Mouse (Mus musculus): ENCODE data around the gene Celsr3. TPM values are rescaled to one million over a fixed set of nuclear protein-coding genes. Genes with fewer than 3 reads are reported as not detected.

Gene Celsr3
- total RNA-seq, 2 experiments from 2014 or later, result 0.03 TPM; not detected in 1

DNA sequence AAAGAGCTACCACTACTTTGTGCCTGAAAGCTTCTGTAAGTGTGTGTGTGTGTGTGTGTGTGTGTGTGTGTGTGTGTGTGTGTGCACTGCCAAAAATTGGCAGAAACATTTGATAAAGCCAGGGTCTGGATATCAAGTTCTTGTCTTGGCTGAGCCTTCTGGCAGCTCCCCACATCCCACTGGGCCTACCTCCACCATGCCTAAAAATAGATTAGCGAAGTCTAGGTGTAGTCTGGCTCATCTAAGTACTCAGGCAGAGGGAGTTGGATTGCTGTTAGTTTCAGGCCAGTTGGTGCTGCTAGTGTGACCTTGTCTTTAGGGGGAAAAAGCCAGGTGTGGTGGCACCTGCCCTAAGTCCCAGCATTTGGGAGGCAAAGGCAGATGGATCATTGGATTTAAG is 19.3 kb upstream of the Celsr3 start:
- DNase-seq, result peak; percentile 65 to 78

DNA sequence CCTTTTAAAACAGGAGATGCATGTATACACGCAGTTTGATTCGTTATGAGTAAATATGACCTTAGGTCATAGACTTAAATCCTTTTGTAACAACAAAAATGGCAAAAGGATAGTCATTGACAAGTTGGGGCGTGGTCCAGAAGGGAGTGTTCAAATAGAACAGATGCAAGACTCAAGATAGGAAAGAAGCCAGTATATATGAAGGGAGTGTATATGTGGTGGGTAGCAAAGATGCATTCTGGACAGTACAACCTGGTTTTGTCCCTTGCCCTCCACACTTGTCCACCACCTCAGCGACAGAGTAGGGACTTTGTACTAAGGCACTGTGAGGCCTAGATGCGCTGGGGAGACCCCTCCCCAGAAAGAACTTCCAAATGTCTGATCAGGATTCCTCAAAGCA is 18.4 kb upstream of the Celsr3 start:
- no peak for DNase-seq

DNA sequence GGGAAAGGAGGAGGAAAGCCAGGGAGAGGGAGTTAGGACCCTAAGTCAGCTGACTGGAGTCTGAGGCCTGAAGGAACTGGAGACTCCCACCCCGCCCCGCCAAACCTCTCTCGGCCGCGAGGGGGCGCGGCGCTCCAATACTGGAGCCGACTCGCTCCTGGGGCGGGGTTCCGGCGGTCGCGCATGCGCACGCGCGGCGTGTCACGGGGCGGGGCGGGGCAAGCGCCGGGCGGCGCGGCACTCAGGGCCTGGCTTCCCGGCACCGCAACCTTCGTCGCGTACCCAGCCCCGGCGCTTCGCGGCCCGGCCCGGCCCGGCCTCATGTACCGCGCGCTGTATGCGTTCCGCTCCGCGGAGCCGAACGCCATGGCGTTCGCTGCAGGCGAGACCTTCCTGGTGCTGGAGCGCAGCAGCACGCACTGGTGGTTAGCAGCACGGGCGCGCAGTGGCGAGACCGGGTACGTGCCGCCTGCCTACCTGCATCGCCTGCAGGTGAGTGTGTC is 17.9 kb upstream of the Celsr3 start, which contains the start of gene Nckipsd:
TSS of gene Nckipsd (plus strand) at position 206 of the 503 bp plus-strand sequence.
- peak; percentile 94 to 97 for DNase-seq

DNA sequence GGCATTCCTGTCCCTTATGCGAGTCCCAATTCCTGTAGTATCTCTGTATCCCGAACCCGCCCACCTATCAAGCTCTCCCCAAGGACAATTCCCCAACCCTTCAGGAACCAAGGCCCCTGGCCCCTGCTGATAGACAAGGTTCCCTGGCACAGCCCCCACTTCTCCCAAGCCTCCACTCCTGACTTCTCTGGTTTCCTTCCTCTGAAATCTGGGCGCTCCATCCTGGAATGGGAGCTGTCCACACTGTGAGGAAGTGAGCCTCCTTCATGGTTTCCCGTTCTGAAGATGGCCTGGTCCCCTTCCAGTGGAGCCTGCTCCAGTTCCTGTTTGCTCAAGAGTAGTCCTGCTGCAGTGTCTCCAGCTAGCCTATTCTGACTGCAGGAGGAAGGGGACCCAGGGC is 16.9 kb upstream of the Celsr3 start:
- peak; percentile 49 to 72 for DNase-seq

DNA sequence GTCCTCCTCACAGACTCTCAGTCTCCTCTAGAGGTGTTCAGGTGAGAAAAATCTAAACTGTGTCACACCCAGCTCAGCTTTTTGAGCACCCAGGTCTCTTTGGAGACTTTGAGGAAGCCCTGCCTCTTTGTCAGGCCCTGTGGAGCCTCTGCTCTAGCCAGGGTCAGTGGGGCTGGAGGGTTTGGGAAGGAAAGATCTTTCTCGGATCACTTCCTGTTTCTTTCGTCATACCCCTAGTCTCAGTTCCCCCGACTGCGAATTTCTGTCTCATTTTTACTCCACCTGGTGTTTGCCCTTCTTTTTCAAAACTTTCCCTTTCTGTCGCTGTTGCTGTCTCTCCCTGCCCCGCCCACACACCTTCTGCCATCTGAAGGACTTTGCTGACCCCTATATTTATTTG is 16.4 kb upstream of the Celsr3 start:
- peak in 1 of 2 experiments; percentile 35 for DNase-seq

DNA sequence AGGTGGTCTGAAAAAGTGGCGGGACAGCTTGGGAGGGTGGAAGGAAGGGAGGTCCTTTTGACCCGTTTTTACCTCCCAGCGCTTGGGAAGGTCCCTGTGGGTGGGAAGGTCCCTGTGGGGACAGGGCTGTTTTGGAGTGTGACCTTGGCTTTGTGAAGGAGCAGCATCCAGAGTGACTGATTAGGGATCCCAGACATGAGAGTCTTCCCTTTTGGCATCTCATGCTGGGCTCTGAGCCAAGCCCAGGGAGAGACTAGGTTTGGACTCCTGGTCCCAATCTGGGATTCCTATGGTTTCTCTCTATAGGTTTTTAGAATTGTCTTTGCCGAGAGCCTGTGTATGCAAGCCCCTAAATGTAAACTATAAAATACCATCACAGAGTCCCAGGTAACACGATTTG is 15.6 kb upstream of the Celsr3 start:
- no peak for DNase-seq

DNA sequence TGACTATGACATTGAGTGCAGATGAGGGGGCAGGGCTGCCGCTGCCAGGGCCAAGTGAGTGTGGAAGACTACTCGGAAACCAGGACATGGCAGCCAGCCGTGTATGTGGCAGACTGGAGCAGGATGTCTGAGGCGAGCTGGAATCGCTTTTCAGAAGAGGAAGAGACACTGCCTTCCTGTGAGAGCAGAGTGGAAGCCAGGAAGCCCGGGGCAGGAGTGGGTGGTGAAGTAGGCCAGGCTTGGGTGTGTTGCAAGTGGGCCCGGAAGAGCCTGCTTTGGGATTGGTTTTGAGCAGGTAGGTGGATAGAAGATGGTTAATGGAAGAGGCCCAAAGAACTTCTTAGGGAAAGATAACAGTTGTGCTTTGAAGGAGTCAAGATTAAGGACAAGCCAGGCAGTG is 10.6 kb upstream of the Celsr3 start:
- no peak for DNase-seq

DNA sequence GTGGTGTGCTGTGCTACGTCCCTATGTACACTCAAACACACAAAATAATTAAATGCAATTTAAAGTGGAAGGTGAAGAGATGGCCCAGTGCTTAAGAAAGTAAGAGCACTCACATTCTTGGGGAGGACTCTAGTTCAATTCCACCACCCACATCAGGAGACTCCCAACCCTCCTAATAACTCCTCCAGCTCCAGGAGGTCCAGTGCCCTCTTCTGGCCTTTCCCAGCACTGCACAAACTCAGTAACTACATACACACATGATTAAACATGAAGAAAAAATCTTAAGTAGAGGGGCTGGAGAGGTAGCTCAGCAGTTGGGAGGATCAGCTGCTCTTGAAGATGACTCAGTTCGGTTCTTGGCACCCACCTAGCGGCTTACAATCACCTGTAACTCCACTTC is 6.6 kb upstream of the Celsr3 start:
- DNase-seq, result peak; percentile 52 to 83

DNA sequence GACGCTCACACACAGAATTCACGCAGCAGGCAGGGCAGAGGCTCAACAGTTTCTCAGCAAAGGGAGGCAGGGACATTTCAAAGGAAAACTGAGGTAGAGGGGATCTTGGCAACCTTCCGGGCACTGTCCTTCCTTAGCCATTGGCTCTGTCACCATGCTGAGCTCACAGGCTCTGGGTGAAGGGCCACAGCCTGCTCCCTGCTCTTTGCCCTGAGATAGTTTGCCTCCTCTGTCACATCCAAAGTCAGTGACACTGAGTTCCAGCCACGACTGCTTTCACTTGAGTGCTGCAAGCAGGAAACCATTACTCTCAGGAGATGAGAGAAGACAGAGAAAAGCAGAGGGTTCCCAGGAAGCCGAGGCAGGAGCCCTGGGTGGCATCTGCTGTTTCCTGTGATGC is 6.0 kb upstream of the Celsr3 start:
- no peak for DNase-seq

DNA sequence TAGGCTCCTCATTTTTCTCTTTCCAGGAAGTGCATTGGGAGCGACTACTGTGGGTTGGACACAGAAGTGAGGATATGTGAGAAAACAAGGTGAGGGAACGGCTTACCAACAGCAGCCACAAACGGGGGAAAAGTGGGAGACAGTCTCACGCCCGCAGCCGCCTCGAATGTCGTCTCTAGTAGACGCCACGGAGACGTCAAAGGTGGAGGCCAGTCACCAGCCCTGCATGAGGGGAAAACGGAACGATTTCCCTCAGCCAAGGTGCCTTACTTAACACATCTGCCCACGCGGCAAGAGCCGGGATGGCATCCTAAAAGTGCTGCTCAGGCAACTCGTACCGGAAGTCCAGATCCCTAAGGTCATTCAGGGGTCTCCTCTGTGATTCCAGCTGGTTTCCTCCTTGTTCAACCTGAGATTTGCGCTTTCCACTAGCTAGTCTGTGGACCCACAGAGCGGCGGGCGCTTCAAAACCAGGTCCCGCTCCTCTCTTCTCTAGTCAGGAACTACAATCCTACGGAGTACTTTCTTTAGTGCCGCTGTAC is 1.9 kb upstream of the Celsr3 start:
- no peak for DNase-seq

DNA sequence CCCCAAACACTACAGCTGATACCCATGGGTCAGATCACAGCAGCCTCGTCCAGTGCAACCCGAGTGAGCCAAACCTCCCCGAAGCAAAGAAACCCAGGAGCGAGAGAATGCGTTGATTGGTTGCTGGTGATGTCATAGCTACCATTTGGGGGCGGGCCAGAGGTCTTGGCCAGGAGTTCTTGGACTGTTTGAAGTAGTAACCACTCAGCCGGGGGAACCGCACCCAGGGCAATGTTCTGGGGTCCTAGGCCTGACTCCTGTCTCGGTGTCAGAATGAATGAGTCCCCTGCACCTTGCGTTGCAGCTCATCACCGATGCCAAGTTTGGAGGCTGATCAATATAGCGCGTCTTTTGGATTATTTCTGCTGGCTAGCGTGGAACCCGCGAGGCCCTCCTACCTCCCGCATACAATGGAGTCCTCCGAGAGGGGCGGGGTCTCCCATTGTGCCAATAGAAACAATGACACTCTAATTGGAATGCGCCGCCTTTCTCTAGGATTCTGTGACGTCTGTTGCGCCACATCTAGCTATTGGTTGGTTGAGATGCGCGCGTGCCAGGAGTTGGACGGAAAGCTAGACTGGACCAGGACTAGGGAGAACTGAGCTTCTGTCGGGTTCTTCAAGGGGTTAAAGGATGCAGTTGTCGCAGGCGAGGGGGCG is 1.2 kb upstream of the Celsr3 start:
- no peak for DNase-seq

DNA sequence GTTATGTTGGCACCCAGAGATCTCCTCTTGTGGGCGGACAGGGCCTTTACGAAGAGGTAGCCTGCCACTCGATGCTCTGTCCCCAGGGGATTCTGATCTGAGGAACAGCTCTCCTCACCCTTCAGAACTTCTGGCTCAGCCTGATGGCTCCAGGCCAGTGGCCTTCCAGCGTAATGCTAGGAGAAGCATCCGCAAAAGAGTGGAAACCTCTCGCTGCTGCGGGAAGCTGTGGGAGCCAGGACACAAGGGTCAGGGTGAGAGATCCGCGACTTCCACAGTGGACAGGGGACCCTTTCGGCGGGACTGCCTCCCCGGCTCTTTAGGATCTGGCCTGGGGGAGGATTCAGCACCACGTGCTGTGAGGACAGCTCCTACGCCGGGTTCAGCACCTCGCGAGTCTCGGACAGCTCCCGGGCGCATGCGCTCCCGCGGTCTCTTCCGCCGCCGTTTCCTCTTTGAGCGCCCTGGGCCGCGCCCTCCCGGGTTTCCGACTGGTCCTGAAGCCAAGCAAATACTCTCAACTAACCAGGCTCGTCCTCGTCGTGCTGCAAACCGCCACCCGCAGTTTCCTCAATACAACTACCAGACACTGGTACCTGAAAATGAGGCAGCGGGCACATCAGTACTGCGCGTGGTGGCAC is 700 bp downstream of the Celsr3 start:
- peak; percentile 69 to 86 for DNase-seq

DNA sequence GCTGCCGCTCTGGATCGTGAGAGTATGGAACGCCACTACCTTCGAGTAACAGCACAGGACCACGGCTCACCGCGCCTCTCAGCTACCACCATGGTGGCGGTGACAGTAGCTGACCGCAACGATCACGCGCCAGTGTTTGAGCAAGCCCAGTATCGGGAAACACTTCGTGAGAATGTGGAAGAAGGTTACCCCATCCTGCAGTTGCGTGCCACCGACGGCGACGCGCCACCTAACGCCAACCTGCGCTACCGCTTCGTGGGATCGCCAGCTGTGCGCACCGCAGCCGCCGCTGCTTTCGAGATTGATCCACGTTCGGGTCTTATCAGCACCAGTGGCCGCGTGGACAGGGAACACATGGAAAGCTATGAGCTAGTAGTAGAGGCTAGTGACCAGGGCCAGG is 1.3 kb downstream of the Celsr3 start:
- DNase-seq, result no peak

DNA sequence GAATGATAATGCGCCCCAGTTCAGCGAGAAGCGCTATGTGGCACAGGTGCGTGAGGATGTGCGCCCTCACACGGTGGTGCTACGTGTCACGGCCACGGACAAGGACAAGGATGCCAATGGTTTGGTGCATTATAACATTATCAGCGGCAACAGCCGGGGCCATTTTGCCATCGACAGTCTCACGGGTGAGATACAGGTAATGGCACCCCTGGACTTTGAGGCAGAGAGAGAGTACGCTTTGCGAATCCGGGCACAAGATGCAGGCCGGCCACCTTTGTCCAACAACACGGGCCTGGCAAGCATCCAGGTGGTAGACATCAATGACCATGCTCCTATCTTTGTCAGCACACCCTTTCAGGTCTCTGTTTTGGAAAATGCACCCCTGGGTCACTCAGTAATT is 1.8 kb downstream of the Celsr3 start:
- DNase-seq, result no peak

DNA sequence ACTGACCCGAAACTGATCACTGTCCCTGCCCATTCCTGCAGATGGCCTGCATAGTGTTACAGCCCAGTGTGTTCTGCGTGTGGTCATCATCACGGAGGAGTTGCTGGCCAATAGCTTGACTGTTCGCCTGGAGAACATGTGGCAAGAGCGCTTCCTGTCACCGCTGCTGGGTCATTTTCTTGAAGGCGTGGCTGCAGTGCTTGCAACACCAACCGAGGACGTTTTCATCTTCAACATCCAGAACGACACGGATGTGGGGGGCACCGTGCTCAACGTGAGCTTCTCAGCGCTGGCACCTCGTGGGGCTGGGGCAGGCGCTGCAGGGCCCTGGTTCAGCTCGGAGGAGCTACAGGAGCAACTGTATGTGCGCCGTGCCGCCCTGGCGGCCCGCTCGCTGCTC is 5.5 kb downstream of the Celsr3 start:
- no peak for DNase-seq

DNA sequence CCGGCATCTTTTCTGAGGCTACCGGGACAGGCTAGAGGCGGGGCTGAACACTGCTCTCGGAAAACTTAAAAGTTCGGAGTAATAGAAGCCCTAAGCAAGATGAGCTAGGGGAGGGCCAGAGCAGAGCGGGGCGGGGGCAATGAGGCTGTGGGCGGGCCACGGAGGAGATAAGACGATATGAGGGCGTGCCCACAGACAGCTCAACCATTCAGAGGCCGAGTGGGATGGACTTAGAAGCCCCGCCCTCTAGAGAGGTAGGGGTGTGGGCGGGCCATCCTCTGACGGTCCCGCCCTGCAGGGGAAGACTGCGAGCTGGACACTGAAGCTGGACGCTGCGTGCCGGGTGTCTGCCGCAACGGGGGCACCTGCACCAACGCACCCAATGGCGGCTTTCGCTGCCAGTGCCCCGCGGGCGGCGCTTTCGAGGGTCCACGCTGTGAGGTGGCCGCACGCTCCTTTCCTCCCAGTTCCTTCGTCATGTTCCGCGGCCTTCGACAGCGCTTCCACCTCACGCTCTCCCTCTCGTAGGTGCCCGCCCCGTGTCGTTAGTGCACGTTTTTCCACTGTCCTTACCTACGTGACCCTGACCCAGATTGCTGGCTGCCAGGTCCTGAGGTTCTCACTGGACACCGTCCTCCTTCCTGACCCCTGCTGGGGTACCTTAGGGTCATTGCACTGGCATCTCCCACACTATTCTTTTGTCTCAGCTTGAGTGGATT is 6.4 kb downstream of the Celsr3 start:
- peak; percentile 85 to 93 for DNase-seq

DNA sequence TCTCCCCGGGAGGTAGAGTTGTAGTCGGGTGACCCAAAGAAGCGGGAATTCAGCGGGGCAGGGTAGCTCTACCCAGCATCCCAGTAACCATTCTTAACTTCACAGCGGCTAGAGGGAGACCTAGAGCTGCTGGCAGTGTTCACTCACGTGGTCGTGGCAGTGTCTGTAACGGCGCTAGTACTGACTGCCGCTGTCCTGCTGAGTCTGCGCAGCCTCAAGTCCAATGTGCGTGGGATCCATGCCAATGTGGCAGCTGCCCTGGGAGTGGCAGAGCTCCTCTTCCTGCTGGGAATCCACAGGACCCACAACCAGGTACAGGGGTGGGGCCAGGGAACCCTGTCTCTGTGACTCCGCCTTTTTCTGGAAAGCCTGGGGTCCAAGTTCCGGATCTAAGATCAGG is 16.9 kb downstream of the Celsr3 start:
- peak; percentile 55 to 70 for DNase-seq

DNA sequence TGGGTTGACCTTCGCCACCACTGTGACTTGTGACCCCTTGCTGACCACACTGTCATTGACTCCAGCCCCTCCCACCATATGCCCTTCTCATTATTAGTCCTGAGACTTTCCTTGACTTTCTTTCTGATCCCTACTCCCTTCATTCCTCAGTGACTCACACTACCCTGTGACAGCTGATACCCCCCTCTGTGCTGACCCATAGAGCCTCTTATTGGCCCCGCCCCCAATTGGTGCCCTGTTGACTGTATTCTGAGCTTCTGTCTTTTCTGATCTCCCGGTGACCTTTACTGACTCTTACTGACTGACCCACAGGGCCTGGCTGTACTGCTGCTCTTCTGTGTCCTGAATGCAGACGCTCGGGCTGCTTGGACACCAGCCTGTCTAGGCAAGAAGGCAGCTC is 19.3 kb downstream of the Celsr3 start:
- no peak for DNase-seq

DNA sequence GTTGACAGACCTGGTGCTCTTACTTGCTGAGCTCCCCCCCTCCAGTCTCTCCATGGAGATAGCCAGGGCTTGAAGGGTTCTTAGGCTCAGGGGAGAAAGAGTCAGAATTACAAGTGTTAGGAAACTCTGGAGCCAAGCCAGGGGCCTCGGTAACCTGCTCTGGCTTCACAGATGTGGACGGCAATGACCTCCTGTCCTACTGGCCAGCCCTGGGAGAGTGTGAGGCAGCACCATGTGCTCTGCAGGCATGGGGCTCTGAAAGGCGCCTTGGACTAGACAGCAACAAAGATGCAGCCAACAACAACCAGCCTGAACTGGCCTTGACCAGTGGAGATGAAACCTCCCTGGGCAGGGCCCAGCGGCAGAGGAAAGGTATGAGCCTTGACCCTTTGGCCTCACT is 21.3 kb downstream of the Celsr3 start:
- DNase-seq, result no peak

DNA sequence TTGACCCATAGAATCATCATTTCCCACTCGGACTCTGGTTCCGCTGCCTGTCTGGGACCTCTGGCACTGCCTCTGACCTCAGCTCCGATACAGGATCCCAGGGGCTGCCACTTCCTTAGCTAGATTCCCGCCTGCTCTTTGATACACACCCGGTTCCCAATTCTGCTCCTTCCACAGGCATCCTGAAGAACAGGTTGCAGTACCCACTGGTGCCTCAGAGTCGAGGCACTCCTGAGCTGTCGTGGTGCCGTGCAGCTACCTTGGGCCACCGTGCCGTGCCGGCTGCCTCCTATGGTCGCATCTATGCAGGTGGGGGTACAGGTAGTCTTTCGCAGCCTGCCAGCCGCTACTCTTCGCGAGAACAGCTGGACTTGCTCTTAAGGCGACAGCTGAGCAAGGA is 22.3 kb downstream of the Celsr3 start:
- DNase-seq, result no peak

DNA sequence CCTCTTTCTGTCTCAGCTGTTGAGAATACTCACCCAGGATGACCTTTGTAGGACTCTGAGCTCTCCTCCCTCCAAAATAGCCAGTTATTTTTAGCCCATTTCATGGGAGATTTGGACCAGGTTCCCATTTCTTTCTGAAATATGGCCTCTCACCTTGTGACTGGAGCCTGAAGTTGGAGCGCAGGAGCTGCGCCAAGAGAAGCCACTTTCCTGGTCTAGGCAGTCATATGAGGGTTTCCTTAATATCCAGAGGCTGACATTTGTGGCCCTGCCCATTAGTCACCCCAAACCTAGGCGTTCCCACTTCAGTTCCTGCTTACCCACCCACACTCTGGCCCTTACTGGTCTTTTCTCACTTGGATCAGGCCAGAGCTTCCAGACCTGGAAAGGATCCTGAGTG is 26.9 kb downstream of the Celsr3 start, which contains the start of gene Slc26a6:
TSS of gene Slc26a6 (plus strand) at position 308 of the 400 bp plus-strand sequence.
- peak; percentile 71 to 76 for DNase-seq

DNA sequence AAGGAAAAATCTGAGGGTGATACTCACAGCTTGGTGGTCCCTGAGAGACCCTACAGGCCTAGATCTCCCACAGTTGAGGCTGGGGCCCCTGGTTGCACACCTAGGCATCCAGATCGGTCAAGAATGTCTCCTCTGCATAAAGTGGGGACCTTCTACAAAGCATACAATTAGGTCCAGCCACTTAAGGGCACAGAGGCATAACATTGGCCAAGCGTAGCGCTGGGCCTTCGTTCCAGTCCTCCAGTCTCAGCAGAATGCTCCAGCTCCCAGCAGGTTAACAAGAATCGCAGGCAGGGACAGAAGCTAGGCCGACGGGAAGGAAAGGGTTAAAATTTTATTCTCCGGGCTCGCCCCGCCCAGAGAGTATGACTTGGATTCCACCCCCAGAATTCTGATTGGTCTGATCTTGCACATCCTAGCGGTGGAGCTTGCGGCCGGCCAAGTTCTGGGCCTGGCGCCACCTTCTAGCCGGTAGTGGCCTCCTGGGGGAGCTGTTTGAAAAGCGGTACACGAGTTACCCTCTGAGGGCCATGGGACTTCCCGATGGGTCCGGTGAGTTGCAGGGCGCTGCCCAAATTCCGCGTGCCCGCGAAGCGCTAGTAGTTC is 27.6 kb downstream of the Celsr3 start:
- peak; percentile 94 to 97 for DNase-seq

Measured in heart, adult 18-20 months (tissue).